In genomic region chr19:15923426-15923825, GRCm38 (mm10) we compare ENCODE assay signal across 7 mouse cellular contexts. TPM values are rescaled to one million over a fixed set of nuclear protein-coding genes. Genes with fewer than 3 reads are reported as not detected.
DNase-seq lines count a peak whose midpoint lies in the region; ATAC-seq lines count a peak whose summit lies in the region.

No protein-coding gene starts in this region.

- H3K4me3 ChIP-seq in embryonic facial prominence, embryonic 11.5 days (ENCODE audit: low read depth, low read length): peak overlapping the region; percentile 73
- peak overlapping the region; percentile 96 for H3K4me3 ChIP-seq in megakaryocyte, embryonic 14.5 days (replicated peaks)
- peak overlapping the region; percentile 72 for H3K4me3 ChIP-seq in stomach, embryonic 16.5 days (replicated peaks; ENCODE audit: low read length)

- peak overlapping the region; percentile 72; the same call in 1 of the 2 replicates for H3K9ac ChIP-seq in embryonic facial prominence, embryonic 11.5 days (replicated peaks; ENCODE audit: low read length)
- peak overlapping the region; percentile 78 for H3K9ac ChIP-seq in stomach, embryonic 16.5 days (ENCODE audit: low read length)

- 36% methylated on average over 9 of the region's 9 CpGs for WGBS in embryonic facial prominence, embryonic 11.5 days
- 25% methylated on average over 9 of the region's 9 CpGs for WGBS in stomach, embryonic 16.5 days

- no peaks in the 10 kb centered on the region for H3K27me3 ChIP-seq in embryonic facial prominence, embryonic 11.5 days (ENCODE audit: control insufficient read depth, insufficient read depth, low read length)
- peaks cover 2% of the 10 kb centered on the region for H3K27me3 ChIP-seq in megakaryocyte, embryonic 14.5 days (replicated peaks)
- H3K27me3 ChIP-seq in stomach, embryonic 16.5 days (ENCODE audit: control insufficient read depth, insufficient read depth, low read length): no peaks in the 10 kb centered on the region

- peak; percentile 4 for ATAC-seq in CD4-positive, CD25-positive, alpha-beta regulatory T cell, adult 4 months
- ATAC-seq in embryonic facial prominence, embryonic 11.5 days (replicated peaks; ENCODE audit: insufficient number of reproducible peaks, low FRiP score, low TSS enrichment, low read depth): no peak
- ATAC-seq in stomach, embryonic 16.5 days (ENCODE audit: insufficient read depth, low FRiP score): no peak

- no peaks in the 10 kb centered on the region for H3K36me3 ChIP-seq in embryonic facial prominence, embryonic 11.5 days (replicated peaks; ENCODE audit: control insufficient read depth, insufficient read depth, low read depth, low read length)
- H3K36me3 ChIP-seq in megakaryocyte, embryonic 14.5 days (replicated peaks; ENCODE audit: low read length): peaks cover 25% of the 10 kb centered on the region
- H3K36me3 ChIP-seq in stomach, embryonic 16.5 days (ENCODE audit: control insufficient read depth, insufficient read depth, low read length): no peaks in the 10 kb centered on the region

- H3K4me1 ChIP-seq in embryonic facial prominence, embryonic 11.5 days (ENCODE audit: control insufficient read depth, insufficient read depth, low read length): no peaks in the 10 kb centered on the region
- H3K4me1 ChIP-seq in megakaryocyte, embryonic 14.5 days: peaks cover 31% of the 10 kb centered on the region
- peaks cover 23% of the 10 kb centered on the region for H3K4me1 ChIP-seq in stomach, embryonic 16.5 days (ENCODE audit: control insufficient read depth, insufficient read depth, low read length)

- peak overlapping the region; percentile 91 for H3K4me2 ChIP-seq in embryonic facial prominence, embryonic 11.5 days (ENCODE audit: low read depth, low read length)
- H3K4me2 ChIP-seq in stomach, embryonic 16.5 days (ENCODE audit: low read depth, low read length): peak overlapping the region; percentile 99

- intact Hi-C loops in heart, postnatal 10 days (cut with DNase I): no loop called here

- no peak overlapping the region for H3K27ac ChIP-seq in embryonic facial prominence, embryonic 11.5 days (replicated peaks; ENCODE audit: low read depth, low read length)
- 0 out of 2 replicates have a peak overlapping the region, but pooled peaks have one; percentile 6 for H3K27ac ChIP-seq in stomach, embryonic 16.5 days (ENCODE audit: low read length)

- no peaks in the 10 kb centered on the region for H3K9me3 ChIP-seq in embryonic facial prominence, embryonic 11.5 days (replicated peaks; ENCODE audit: control insufficient read depth, low read length)
- no peaks in the 10 kb centered on the region; the same call in 1 of the 2 replicates for H3K9me3 ChIP-seq in megakaryocyte, embryonic 14.5 days
- no peaks in the 10 kb centered on the region for H3K9me3 ChIP-seq in stomach, embryonic 16.5 days (replicated peaks; ENCODE audit: control insufficient read depth, low read length)

- peak; percentile 41 for DNase-seq in MEL-GATA-1-ER (ENCODE audit: extremely low read depth, low read depth)
- peak; percentile 12 for DNase-seq in embryonic facial prominence, embryonic 11.5 days (ENCODE audit: low spot score)
- peak; percentile 47 to 57 for DNase-seq in heart, postnatal 10 days
- DNase-seq in layer of hippocampus, postnatal 10 days (ENCODE audit: low spot score in 2 of 2): peak; percentile 10 to 36

RNA-seq across cellular contexts. Expression of gene Psat1, which starts 23.7 kb away (rescaled TPM):
- 10 to 100 TPM; 39.6 to 66.0 TPM for polyA plus RNA-seq in CD4-positive, CD25-positive, alpha-beta regulatory T cell, adult 4 months (2017; shearing (Covaris generic))
- polyA plus RNA-seq in embryonic facial prominence, embryonic 11.5 days (2014; fragmentation: Nextera tagmentation; extraction: Ambion mirVana): 96.1 and 106 TPM in 2 replicates
- 10 to 100 TPM; 11.6 to 14.7 TPM for total RNA-seq in heart, postnatal 10 days (2021)
- 100 to 1,000 TPM; 117 to 130 TPM for total RNA-seq in layer of hippocampus, postnatal 10 days (2021)
- 13.8 TPM in 1 of 2 replicates, not detected in the other for polyA plus RNA-seq in megakaryocyte, embryonic 14.5 days (2012; ENCODE audit: insufficient read depth, low replicate concordance)
- 103 and 106 TPM in 2 replicates for polyA plus RNA-seq in stomach, embryonic 16.5 days (2015; fragmentation: Nextera tagmentation; extraction: Ambion mirVana)
